Mouse (Mus musculus) cerebral cortex, adult 2 months (tissue): Measurements from ENCODE around the gene Cfap54.

Experiments
- WGBS: fragments of 180-500 bp; shearing (Covaris S2); methylation state at CpG from one replicate; pipeline ENCODE4 v1.1.7; 2018; 5-methylcytosine and 5-hydroxymethylcytosine counted together

The Cfap54 gene

DNA sequence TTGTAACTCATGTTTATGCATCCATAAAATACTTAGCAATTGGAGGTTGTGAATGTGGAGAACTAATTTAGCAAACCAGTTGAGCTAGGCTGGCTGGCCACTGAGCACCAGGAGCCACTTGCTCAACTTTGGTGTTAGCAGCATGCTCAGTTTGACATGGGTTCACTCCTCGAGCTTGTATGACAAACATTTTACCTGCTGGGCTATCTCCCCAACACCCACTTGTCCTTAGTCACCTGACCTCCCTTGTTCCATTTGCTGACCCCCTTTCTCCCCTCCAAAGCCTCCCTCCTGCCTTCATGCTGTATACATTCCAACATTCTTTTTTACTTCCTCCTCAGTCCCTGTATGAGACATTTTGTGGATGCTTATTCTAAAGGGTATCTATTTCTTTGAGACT is 139.8 kb downstream of the Cfap54 start:
- 71% methylated on average over 1 of the region's 1 CpGs for WGBS

DNA sequence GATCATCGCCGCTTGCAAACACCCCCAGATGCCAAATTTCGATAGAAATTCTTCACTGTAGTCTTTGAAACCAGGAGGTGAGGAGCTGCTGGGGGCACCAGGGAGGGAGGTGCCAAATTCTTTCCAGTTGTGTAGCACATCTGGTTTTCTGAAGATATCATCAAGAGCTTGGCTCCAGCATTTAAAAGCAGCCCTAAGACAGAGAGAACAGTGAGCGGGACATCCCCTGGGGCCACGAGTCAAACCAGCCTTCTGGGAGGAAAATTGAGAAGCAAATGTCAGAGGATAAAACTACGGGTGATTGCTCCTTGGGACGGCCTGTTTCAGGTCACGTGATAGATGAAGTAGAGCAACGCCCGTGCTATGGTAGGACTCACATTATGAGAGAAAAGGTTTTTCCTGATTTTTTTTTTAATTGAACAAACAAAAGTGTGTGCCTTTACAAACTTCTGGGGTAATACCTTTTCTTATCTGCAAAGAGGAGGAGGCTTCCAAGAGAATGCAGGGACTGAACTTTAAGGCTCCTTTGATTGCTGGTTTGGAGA is 143.6 kb downstream of the Cfap54 start:
- 88% methylated on average over 10 of the region's 10 CpGs for WGBS

GRCm38 (mm10) chr10:92937091-92937490 is 144.3 kb downstream of the Cfap54 start:
- WGBS = 95% methylated on average over 7 of the region's 7 CpGs

DNA sequence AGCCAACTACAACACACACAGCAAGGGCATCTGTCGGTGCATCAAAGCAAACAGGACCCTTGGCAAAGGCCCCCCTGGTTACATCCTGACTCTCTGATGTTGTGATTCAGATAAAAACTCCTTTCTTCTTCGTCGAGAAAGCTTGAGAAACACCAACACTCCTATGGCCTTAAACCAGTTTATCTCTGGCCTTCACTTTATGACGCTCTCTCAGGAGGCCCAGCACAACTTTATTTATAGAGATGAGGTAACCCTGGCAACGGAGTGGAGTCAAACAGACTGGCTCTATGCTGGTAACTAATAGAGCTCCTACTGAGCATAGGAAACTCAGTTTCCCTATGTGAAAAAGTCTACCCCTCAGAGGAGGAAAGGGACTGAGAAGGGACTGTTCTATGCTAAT is 146.9 kb downstream of the Cfap54 start:
- 41% methylated on average over 5 of the region's 5 CpGs for WGBS

DNA sequence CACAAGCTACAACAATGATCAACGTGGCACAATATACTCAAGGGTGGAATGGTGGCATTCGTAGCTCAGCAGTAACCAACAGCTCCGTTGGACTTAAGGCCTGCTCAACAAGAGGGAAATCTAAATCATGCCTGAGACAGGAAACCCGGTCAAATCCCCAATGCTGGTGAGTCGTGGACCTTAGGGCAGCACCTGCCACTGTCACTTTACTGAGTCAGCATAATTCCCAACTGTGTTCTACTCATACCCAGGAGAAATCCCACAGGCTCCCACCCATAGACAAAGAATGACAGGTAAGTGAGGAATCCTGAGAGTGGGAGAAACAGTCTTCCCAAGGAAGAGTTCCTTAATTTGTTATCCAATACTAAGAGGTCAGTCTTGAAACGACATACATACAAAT is 147.8 kb downstream of the Cfap54 start:
- WGBS = 88% methylated on average over 6 of the region's 6 CpGs

DNA sequence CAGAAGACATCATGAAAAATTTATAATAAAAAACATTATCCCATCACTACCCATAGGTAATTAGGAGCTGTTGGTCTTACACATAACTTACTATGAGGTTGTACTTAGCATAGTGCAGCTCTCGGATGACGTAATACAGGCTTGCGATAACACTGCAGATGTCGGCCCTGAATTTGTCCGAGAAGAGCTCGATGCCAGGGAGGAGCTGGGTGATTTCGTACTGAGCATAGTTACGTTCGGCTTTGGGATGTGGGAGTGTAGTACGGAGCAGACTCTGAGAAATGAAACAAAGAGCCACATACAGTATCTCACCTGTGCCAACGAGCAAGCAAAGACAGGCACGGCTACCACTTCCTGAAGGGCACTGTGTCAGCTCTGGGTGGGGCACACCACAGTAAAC is 149.0 kb downstream of the Cfap54 start:
- WGBS = 59% methylated on average over 12 of the region's 12 CpGs

- WGBS = 70% methylated on average over 1 of the region's 1 CpGs
Measured at GRCm38 (mm10) chr10:92930036-92930435, 151.4 kb downstream of the Cfap54 start.

- WGBS = 85% methylated on average over 3 of the region's 3 CpGs
Measured at GRCm38 (mm10) chr10:92928256-92928655, 153.2 kb downstream of the Cfap54 start.

DNA sequence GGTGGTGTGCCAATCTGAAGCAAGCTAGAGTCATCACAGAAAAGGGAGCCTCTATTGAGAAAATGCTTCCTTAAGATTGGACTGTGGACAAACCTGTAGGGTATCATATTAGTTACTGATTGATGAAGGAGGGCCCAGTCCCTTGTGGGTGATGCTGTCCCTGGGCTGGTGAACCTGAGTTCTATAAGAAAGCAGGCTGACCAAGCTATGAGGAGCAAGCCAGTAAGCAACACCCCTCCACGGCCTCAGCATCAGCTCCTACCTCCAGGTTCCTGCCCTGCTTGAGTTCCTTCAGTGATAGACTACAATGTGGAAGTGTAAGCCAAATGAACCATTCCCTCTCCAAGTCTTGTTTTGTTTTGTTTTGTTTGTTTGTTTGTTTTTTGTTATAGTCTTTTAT is 162.9 kb downstream of the Cfap54 start:
- 94% methylated on average over 1 of the region's 1 CpGs for WGBS

GRCm38 (mm10) chr10:92907246-92907645 is 174.2 kb downstream of the Cfap54 start:
- WGBS = 65% methylated on average over 6 of the region's 6 CpGs

DNA sequence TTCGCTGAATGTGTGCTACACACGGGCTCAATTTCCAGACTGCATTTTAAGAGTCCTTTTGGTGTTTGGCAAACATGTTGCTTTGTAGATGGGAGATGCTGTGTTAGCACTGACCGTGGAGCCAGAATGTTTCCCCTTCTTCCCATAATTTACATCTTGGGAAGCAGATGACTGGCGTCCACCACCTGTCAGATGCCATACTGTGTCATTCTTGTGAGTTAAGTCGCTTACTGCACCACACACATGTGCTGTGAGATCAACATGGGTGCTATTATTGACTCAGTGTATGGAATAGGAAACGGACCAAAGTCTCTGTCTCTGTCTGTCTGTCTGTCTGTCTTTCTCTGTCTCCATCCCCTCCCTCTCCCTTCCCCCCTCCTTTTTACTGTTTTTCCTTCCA is 193.0 kb downstream of the Cfap54 start:
- WGBS = 65% methylated on average over 6 of the region's 6 CpGs

DNA sequence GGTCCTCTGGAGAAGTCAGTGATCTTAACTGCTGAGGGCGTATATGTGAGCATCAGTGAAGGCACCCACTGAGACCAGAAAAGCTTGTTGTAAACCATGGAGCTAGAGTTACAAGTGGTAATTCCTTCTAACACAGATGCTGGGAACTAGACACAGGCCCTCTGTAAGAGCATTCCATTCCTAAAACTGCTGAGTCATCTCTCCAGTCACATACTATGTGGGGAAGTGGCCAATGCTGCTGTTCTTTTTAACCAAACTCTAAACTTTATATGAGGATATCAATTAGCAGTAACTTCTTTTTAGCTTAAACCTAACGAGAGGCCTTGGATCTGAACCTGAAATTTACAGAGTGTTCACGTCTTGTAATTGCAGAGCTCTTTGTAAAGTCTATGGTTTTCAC is 203.4 kb downstream of the Cfap54 start:
- 94% methylated on average over 3 of the region's 3 CpGs for WGBS

- WGBS = 93% methylated on average over 9 of the region's 9 CpGs
Measured at GRCm38 (mm10) chr10:92840980-92841379, 240.4 kb downstream of the Cfap54 start.

DNA sequence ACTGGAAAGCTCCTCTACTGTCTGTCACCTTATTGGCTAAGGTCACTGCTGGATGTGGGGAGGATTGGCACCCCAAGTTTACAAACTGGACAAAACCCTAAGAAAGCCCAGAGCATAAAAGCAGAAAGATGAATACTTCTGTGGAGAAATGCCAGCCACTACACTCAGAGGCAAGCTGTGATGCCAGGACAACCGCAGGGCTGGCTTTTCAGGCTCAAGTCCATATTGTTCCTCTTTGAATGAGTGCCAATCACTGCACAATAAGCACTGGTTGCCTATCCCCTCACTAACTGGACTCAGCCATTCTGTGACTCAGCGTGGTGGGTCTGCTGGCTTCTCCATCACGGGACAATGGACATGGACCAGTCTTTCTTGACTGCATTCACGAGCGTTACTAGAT is 243.8 kb downstream of the Cfap54 start:
- WGBS = 67% methylated on average over 5 of the region's 5 CpGs

DNA sequence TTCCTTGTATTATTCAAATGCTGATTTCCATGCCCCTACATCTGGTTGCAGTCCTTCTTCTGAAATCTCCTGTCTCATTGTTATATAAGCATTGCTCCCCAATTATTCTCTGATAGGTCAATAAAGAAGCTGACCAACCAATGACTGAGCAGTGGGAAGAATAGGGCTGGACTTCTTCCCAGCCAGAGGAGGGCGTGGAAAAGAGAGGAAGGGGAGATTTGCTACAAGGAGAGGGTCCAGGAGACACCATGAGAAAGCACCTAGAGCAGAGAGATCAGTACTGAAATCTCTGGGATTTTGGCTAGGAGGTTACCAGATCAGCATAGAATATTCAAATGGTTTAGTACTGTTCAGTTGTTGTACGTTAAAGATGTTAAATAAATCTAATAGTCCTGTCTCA is 244.4 kb downstream of the Cfap54 start:
- WGBS = 59% methylated on average over 2 of the region's 2 CpGs

GRCm38 (mm10) chr10:92821499-92821898 is 259.9 kb downstream of the Cfap54 start:
- WGBS = 87% methylated on average over 4 of the region's 4 CpGs

DNA sequence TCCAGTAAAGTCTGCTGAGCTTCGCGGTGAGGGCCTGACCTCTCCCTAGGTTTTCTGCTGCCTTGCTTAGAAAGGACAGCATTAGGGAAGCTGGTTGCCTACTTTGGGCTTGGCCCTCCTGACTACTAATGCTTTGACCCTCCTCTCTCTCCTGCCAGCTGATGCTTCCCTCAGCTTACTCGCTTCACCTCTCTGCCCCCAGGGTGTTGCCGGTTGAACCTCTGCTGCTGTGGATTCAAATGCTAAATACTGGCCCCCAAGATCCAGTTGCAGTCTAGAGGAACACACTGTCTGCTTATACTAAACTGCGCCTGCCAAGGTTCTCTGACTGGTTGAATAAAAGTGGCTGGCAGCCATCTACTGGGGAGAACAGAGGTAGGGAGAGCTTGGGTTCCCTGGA is 263.2 kb downstream of the Cfap54 start:
- 53% methylated on average over 5 of the region's 5 CpGs for WGBS

- 86% methylated on average over 5 of the region's 5 CpGs for WGBS
Measured at GRCm38 (mm10) chr10:92816903-92817302, 264.5 kb downstream of the Cfap54 start.

DNA sequence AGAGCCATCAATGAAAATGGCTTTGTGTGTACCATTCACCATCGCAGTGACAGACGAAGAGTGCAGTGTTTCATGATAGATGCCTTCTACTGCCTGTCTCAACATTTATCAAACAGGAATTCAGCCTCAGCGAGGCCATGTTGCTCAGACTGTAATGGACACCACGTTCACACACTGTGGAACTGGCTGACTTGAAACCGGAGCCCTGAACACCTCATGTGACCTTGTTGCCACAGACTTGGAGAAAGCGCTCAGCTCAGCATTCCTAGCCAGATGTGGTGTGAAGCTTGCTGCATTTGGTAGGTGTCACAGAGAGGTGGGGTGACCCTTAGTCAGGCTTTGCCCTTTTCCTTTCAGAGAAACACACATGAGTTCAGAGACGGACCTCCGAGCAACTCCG is 270.5 kb downstream of the Cfap54 start:
- WGBS = 92% methylated on average over 9 of the region's 9 CpGs

DNA sequence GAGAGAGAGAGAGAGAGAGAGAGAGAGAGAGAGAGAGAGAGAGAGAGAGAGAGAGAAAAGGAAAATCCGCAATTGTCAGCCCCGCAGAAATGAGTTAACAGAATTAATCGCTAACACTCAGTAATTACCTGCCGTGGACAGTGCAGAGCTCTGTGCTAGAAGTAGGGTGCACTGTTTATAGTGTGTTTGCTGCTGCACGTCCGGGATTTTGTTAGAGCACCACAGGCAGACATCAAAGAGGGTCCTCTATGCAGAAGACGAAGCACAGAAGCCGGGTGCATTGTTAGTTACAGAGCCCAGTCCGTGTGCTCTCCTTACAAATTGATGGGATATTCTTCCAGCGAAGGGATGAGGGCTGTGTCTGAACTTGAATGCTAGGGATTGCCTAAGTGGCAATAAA is 289.5 kb downstream of the Cfap54 start:
- WGBS = 78% methylated on average over 10 of the region's 10 CpGs

DNA sequence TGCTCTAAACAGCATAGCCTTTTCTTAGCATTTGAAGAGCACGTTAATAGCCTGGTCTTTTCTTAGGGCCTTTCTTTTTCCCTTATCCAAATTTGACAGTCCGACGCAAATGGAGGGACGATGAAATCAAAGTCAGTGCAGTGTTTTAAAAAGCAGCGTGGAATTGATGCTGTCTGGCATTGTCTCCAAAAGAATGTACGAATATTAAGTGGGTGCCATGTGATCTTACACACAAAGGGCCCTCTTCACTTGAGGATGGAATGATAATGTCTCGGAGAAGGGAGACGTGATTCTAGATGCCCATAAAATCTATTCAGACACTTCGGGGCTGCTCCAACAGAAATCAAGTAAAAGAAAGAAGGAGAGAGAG is 289.9 kb downstream of the Cfap54 start:
- WGBS = 70% methylated on average over 9 of the region's 9 CpGs

DNA sequence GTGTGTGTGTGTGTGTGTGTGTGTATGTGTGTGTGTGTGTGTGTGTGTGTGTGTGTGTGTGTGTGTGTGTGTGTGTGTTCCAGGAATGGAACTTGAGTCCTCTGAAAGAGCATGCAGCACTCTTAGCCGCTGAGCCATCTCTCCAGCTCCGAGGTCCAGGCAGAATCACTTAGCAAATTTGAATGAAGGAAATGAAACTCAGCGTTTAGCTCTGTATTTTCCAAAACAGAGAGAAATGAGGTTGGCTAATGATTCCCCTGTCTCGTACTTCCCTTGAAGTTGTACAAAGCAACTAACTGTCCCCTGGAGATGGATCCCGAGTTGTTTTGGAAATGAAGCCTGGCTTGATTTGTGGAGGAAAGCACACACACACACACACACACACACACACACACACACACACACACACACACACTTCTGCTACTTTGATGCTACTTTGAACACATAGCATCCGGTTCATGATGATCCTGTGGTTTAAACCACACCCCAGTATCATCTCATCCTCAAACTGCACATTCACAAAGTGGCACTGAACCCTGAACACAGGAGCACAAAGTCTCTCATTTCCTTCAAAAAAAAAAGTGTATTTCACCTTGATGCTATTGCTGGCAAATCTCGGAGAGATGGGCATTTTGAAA is 290.4 kb downstream of the Cfap54 start:
- WGBS = 61% methylated on average over 7 of the region's 7 CpGs

DNA sequence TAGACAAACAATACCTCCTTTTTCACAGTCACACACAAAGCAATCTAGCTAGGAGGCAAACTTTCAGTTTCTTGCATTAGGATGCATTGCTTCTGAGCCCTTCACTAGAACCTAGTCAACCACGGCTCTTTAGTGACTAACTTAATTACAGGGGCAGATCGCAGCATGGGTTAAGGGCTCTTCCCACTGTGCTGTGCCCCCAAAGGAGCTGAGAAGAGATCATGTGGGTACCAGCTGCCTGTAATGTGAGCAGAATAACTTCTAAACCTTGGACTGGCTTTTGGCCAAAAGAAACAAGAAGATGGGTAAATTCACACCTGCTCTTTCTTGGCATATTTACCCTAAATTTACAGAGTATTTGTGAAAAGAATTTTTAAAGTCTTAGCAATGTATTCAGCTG is 291.2 kb downstream of the Cfap54 start:
- 61% methylated on average over 2 of the region's 2 CpGs for WGBS
